Mouse (Mus musculus) urinary bladder, postnatal 36 days (tissue): Measurements from ENCODE around the gene Mycbpap.

Experiments
- DNase-seq, 2 experiments: peaks; one replicate each; pipeline ENCODE4 v3.0.0; 2022; ENCODE audit warnings: low spot score in 2 of 2, mixed read lengths in 1 of 2

The Mycbpap gene

DNA sequence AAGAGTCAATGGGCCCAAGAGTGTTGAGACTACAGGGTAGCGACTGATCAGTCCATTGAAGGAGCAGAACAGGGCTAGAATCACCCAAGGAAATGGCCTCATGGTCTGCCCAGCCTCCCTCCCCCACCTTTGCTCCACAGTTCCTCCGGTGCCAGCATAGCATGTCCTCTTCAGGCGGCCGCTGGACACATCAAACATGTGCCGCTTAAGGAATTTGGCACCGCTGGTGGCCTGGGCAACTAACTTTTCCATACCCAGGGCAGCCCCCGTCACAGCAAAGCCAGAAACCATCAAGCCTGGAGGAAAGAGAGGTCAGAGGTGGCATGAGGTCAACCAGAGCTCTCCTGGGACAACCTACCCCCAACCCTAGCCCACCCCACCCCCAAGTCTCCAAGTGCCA lies 39.6 kb downstream of the Mycbpap start:
- DNase-seq, result no peak

DNA sequence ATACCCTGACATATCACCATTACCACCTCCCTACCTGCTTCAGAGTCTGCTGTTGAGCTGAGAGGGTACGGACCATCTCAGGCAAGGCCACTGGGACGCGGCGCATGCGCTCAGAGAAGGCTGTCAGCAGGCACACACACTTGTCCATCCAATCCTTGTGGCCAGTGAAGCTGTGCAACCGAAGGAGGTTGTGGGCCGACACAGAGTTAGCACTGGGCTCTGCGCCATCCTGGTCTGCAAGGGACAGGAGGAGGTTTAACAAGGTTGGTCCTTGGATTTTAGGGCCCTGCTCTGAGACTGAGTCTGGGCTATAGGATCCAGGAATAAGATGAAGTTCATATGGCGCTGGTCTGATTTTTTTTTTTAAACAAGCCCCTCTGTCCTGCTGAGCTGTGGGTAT lies 41.2 kb downstream of the Mycbpap start:
- no peak for DNase-seq

DNA sequence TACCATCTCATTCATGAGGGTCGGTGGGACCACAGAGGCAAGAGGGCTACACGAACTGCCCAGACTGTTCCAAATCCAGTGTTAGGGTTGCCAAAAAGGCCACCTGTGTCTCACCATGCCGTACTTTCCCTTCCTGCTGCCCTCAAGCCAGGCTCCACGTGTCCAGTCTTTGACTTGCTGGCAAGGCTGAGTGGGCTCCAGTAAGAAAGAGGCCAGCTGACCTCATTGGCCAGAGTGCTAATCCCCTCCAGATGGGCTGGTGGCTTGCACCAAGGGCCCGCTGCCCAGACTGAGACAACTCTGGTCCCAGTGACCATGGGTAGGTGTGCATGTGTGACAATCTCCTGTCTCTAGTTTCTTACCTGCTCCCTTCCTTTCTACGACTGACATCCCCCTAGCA lies 43.9 kb downstream of the Mycbpap start:
- DNase-seq, result no peak

DNA sequence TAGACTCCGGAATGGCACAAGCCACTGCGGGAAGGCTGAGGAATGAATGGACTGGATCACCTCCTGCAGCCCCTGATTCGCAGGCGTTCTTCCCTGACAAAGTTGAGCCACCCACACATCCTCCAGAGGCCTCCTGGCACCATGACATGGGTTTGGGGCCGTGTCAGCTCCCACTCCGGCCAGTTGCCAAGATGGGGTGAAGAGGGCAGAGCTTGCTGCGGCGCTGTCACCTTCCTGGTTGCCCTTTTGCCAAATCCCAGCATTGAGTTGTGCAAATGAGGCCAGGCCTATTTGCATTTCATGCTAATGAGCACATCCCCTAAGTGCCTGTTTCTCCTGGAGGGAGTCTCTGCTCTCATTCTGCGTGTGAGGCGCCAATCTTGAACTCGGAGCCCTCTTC lies 45.8 kb downstream of the Mycbpap start:
- DNase-seq, result no peak

DNA sequence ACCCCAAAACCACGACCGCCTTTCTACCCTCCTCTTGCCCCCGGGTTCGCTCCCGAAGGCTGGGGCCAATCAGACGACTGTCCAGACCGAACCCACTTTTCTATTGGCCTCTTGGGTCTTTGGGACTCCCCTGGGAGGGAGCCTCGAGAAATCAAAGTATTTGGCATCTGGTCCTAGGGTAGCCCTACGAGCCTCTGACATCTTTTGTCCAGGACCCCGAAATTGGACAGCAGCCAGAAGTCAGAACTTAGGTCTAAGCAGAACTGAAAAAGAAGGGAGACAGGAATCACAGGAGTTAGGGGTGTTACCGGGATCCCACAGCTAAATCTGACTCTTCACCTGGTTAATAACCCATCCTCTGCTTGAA lies 47.0 kb downstream of the Mycbpap start:
- no peak for DNase-seq

DNA sequence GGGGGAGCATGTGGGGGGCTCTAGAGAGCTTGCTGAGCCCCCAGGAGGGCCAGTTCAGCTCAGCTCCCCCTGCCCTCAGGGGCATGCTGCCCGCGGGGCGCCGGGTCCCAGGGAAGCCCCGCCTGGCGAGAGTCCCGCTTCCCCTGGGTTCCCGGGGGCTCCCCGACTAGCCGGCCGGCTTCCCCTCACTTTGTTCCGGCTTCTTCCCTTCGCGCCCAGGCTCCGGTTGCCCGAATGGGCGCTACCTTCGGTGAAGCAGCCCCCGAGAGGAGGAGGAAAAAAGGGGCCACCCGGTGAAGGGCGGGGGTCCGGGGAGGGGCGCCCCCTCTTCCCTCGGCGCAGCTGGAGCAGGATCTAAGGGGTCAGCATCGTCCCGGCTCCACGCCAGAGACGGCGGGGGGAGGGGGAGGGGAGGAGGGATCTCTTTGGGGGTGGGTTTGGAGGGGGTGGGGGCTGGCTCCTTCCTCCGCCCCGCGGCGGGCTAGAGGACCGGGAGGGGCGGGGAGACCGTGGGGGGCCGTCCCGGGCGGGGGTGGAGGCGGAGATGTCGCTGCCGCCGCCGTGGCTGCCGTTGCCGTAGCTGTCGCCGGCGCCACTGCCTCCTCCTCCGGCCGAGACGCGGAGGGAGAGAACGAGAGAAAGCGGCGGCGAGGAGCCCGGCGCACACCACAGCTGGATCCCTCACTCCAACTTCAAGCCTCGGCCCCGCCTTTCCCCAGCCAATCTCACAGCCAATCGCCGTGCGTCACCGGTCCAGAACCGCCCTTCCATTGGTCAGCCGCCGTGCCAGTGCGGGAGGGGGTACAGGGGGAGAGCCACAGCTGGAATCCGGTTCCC lies 47.6 kb downstream of the Mycbpap start, which contains the start of gene Cacna1g:
Cacna1g (minus strand) TSS at position 492 of the 837 bp plus-strand sequence.
- DNase-seq, result peak; percentile 79 to 87

DNA sequence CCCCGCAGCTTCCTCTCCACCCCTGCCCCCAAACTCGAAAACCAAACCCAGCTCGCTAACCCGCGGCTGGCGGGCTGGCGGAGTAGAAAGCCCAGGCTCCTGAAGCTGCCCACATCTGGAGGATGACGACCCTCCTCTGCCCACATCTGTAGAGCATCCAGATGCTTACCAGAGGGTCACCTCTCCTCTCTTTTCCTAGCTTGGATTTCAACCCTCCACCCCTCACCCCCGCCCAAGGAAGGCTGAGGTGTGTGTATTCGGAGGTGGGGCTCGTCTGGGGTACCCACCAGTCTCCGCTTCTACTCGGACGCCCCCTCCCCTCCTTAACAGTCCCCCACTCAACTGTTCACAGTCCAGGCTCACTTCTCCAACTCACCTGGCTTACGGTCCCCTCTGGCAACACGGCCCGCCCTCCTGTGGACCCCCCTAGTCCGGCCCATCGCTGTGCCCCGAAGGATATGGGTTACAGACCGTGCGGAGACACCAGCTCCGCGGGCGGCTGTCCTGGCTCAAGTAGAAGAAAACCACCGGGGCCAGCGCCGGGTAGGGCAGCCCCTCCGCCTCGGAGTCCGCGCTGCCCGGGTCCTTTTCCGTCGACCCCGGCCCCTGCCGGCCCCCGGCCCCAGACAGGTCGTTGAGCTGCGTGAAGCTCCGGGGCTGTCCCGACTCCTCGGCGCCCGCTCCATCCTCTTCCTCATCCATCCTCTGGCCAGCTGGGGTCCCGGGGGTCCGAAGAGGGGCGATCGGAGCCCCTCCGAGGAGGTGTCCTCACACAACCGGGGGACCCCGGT lies 48.4 kb downstream of the Mycbpap start:
- no peak for DNase-seq

DNA sequence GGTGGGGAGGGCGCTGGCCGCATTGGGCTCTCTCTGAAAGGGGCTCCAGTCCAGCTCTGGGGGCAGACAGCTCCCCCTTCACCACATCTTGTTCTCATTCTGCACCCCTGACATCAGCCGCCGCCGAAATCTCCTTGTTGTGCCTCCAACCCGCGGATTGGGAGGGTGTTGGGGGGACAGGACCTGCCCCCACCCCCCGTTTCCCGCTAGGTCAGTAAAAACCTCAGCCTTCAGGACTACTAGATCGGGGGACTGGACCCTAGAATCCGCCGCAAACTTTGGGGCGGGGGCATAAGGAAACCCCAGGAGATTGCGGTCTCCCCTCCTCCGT lies 49.0 kb downstream of the Mycbpap start:
- DNase-seq, result no peak

DNA sequence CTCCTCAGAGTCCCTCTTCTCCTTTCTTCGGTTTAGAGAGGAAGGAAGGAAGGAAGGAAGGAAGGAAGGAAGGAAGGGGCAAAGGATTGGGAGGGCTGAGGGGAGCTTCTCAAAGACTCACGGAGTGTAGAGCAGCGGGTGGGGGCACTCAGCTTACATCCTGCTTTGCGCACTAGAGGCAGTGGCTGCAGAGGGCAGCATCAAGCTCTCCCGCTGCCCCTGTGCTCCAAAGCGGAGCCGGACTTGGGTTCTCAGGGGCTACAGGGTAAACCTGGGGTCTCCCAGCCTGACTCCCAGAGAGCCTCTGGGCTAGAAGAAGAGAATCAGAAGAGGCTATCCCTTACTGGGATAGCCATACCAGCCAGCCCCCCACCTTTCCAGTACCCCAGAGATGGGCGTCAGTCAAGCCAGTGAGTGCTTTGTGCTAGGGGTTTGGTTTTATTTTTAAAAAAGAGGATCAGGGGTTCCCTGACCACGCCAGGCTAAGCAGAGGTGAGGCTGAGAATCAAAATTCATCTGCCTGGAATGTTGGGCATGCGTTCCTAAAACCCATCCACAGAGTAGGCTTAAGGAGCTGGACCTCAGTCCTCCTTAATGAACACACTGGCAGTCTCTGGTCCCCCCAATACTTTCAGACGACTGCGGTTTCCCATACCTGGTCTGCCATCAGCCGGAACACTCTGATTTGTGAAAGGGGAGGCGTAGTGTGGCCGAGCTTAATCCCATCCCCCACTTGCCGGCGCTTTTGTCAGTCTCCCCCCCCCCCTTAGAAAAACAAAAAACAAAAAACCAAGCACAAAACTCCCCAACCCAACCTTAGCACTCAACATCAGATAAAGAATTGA lies 49.6 kb downstream of the Mycbpap start:
- DNase-seq, result no peak

DNA sequence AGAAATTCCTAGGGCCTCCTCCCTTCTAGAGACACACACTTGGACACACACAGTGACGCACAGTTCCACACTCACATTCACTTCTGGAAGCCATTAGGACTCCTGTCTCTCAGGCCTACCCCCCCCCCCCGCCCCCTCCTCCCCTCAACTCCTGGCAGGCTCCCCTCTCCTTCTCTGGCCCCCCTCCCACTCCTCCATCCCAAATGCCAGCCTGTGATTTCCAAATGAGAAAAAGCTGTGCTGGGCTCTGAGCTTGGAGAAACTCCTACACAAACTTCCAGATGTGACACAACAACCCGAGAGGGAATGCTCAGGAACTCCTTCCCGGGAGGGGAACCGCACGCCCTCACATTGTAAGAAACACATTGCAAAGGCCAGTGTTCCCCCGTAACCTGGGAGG lies 51.2 kb downstream of the Mycbpap start:
- DNase-seq, result no peak

DNA sequence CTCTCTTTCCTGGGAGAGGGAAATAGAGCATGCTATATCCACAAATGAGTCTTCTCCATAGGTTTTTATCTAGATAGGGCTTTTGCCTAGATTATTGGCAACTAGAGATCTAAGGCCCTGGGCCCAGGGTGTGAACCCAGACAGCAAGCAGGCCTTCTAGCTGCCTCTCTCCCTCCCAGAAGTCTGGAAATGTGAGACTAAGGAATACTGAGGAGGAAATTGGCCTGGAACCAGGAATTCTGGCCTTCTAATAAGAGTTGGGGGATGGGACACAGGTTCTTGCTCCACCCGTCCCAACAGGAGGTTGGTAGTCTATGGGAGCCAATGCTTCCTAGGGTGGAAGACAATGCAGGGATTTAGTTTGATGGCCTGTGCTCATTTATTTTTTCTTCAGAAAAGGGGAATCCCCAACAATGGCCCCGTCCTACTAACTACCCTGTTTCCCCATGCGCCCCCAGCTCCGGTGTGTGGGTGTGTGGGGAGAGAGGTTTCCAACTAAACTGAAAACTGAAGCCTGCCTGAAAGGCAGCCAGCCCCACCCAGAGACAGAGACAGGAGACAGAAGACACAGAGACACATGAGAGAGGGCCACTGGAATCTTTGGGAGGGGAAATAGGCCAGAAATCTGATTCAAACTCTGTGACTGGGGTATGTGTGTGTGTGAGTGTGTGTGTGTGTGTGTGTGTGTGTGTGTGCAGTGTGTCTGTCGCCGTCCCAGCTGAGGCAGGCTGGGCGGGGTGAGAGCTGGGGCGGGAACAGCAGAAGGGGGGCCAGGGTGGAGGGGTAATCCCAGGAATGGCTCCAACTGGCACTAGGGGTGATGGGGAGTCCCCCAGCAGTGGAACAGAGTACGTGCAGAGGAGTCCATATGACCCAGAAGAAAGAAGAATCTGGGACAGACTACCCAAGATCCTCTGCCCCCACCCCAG lies 52.1 kb downstream of the Mycbpap start:
- DNase-seq, result no peak

DNA sequence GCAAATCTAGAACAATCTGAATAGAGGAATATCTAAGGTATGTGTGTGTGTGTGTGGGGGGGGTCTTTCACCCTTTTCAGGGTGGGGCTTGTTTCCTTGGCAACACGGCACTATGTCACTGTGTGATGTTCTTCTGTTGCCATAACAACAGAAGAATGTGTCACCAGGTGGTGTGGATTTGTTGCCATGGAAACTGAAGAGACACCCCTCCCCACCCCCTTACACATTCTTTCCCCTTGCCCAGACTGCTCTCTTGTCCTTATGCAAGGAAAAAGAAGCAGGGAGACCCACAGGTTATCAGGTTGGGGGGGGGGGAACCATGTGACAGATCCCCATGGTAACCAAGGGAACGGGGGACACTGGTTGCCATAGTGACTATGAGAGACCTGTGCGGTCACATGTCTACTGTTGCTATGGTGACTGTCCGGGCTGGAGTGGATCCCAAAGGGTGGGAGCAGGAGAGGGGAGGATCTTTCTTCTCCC lies 52.9 kb downstream of the Mycbpap start:
- DNase-seq, result no peak

DNA sequence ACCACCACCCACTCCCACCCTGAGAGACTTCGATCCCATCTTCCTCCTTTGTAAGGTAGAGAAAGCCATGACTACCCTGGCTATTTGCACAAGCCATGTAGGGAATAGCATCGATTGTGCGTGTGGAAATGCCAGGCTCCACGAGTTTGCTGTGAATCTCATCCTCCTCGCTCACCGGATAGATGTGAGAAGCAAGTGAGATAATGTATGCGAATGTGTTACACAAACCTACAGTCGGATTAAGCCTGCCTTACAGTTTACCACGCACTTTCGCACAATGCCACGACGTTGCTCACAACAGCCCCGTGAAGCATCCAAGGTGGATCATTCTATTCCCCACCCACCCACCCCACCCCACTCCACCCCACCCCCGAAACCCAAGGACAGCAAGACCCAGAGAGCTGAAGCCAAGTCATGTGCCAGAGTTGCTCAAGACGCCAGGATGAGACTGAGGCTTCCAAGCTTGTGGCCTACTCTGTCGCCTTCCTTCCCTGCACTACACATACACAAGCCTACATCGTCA lies 55.1 kb downstream of the Mycbpap start:
- no peak for DNase-seq

DNA sequence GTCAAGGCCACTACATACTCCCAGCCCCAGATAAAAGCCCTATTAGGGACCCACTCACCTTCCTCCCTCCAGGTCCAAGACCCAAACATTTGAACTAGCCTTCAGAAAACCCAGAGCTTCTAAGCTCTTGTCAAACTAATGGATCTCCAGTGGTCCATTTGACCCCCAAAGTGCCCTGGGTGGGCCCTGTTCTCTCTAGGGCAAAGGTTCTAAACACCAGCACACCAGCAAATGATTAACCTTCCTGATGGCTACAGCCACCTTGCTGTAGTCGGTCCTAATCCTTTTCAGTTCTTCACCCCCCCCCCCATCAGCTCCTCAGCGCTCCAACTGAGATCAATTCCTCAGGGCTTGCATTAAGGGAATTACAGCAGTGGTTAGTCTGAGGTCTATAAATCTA lies 57.4 kb downstream of the Mycbpap start:
- no peak for DNase-seq

DNA sequence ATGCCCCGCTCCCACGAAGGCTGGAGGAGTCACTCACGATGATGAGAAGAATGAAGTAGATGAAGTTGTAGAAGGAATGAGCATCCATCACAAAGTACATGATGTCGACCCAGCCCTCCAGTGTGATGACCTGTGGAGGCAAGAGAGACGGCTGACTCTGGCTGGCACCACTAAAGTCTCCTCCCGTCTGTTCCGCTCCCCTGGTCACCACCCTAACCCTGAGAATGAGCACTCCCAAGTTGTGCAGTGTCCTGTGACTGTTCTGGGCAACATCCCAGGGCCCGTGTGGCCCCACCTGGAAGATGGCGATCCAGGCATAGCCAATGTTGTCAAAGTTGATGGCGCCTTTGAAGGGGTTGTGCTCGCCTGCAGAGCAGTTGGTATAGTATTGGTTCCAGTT lies 59.7 kb downstream of the Mycbpap start:
- no peak for DNase-seq

DNA sequence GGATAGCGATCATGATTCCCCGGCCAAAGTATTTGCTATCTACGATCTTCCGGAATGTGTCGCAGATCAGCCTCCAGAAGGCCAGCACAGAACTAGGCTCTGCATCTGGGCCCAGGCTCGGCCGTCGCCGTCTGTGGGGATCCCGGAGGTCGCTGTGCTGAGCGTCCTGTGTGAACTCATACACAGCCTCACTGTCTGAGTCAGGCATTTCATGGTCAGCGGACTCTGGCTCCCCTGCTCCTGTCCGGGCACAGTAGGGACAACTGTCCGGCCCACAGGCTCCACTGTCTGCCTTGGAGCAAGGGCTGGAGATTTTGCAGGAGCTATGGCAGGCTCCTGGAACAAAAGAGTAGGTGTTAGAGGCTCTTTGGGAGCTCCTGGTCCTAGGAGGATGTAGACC lies 64.5 kb downstream of the Mycbpap start:
- DNase-seq, result no peak

DNA sequence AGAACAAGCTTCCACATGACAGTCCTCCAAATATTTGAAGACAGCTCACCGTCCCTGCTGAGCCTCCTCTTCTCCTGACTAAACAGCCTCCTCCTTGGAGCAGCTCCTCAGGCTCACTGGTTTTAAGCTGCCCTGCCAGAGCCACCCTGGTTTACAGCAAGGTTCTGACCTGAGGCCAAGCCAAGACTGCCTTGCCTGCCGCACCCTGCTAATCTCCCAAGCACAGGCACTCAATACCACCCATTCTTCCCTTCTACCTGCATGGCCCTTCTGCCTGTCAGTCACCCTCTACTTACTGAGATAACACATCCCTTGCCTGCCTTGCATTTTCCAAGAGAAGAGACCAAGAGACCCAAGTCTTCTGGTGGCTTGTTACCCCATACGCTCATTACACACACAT lies 65.2 kb downstream of the Mycbpap start:
- DNase-seq, result no peak

DNA sequence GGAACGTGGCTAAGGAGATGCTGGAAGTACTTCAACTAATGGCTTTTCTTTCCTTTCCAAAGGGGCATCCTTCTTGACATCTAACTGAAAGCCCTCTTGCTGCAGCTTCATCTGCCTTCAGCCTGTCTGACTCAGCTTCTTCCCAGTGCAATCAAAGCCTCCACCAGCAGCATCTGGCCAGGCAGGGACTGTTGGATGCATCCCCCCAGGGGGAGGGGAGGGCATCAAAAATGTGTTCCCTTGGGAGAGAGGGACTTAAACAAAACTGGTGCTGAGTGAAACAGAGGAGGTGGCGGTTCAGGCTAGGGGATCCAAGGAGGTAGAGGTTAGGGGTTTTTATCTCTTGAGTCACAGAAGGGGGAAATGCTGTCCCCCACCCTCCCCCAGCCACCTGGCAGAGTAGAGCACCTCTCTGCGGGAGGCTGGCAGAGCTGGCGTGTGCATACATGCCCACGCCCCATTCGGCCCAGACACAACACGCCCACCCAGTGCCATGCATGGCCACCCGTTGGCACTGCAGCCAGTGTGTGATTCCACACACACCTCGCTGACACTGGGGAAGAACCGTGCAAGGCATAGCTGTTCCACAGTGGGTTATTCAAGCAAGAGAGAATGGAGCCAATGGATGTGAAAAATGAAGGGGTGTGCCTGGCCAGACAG lies 66.3 kb downstream of the Mycbpap start:
- DNase-seq, result no peak

DNA sequence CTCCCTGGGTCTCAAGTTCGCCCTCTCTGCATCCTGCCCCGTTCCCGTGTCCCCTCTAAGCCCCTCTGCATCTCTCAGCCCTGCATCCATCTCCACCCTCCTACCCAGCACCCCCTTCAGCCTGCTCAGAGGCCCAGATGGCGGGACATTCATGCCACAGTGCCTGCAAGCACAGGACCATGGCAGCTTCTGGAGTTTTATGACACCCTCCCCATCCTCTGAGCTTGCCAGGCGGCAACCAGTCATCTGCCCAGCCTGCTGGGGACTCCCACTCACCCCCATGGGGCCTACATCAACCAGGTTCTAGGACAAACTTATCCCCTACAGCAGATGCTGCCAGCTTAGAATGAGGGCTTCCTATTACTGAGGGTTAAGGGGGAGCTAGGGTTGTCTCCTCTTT lies 66.8 kb downstream of the Mycbpap start:
- DNase-seq, result no peak
